Mouse (Mus musculus): ENCODE measurements around the gene Ccdc141.
A peak's percentile ranks its signal among the peaks of the same experiment; 100 is the strongest.
"Not testable (repeated sequence)": the region's sequence is repeated elsewhere in the genome, so short reads cannot be mapped to it uniquely, and the experiment has no call there.

Ccdc141 gene

GRCm38 (mm10) chr2:77042912-77043311 is 127.5 kb downstream of the Ccdc141 start:
- no peak for DNase-seq

- no peak for DNase-seq
Measured at GRCm38 (mm10) chr2:77039683-77040082, 130.8 kb downstream of the Ccdc141 start.

- DNase-seq: peak in 1 of 2 experiments; percentile 23
Measured at GRCm38 (mm10) chr2:77039281-77039680, 131.2 kb downstream of the Ccdc141 start.

- DNase-seq: no peak
Measured at GRCm38 (mm10) chr2:77037211-77037610, 133.2 kb downstream of the Ccdc141 start.

- DNase-seq: no peak
Measured at GRCm38 (mm10) chr2:77034112-77034511, 136.3 kb downstream of the Ccdc141 start.

GRCm38 (mm10) chr2:77033322-77034060 is 136.9 kb downstream of the Ccdc141 start:
- no peak for DNase-seq

GRCm38 (mm10) chr2:77020649-77021048 is 149.8 kb downstream of the Ccdc141 start:
- no peak for DNase-seq

- DNase-seq: no peak
Measured at GRCm38 (mm10) chr2:77017735-77018134, 152.7 kb downstream of the Ccdc141 start.

- not testable (repeated sequence) for DNase-seq
Measured at GRCm38 (mm10) chr2:77013449-77013848, 157.0 kb downstream of the Ccdc141 start.

- DNase-seq: no peak
Measured at GRCm38 (mm10) chr2:77011981-77012380, 158.5 kb downstream of the Ccdc141 start.

- DNase-seq: no peak
Measured at GRCm38 (mm10) chr2:77007015-77007414, 163.4 kb downstream of the Ccdc141 start.

- DNase-seq: no peak
Measured at GRCm38 (mm10) chr2:77003148-77003547, 167.3 kb downstream of the Ccdc141 start.

GRCm38 (mm10) chr2:76998351-76998750 is 172.1 kb downstream of the Ccdc141 start:
- no peak for DNase-seq

GRCm38 (mm10) chr2:76992493-76993201 is 177.8 kb downstream of the Ccdc141 start:
- DNase-seq: no peak

GRCm38 (mm10) chr2:76987317-76987716 is 183.1 kb downstream of the Ccdc141 start:
- DNase-seq: no peak

- no peak for DNase-seq
Measured at GRCm38 (mm10) chr2:76984384-76984783, 186.1 kb downstream of the Ccdc141 start.

- no peak for DNase-seq
Measured at GRCm38 (mm10) chr2:76983601-76984000, 186.8 kb downstream of the Ccdc141 start.

GRCm38 (mm10) chr2:76982391-76983145 is 187.9 kb downstream of the Ccdc141 start, which contains the start of gene Ttn:
Gene Ttn (minus strand): TSS chr2:76982547.
- DNase-seq: no peak

GRCm38 (mm10) chr2:76981717-76982116 is 188.7 kb downstream of the Ccdc141 start:
- DNase-seq: no peak

GRCm38 (mm10) chr2:76980146-76980545 is 190.3 kb downstream of the Ccdc141 start:
- DNase-seq: peak in 1 of 2 experiments; percentile 44

- no peak for DNase-seq
Measured at GRCm38 (mm10) chr2:76977650-76978049, 192.8 kb downstream of the Ccdc141 start.

- DNase-seq: no peak
Measured at GRCm38 (mm10) chr2:76972051-76972450, 198.4 kb downstream of the Ccdc141 start.

GRCm38 (mm10) chr2:76971069-76971468 is 199.4 kb downstream of the Ccdc141 start:
- no peak for DNase-seq

All from lung, postnatal 4 days (tissue).